Mouse (Mus musculus) hindbrain, embryonic 13.5 days (tissue): ENCODE data around the gene Btbd35f12. TPM values are rescaled to one million over a fixed set of nuclear protein-coding genes. Genes with fewer than 3 reads are reported as not detected.
"Not testable (repeated sequence)": the region's sequence is repeated elsewhere in the genome, so short reads cannot be mapped to it uniquely, and the experiment has no call there.

ENCODE experiments used
- ATAC-seq: fragments of 200-750 bp; cut with Nextera tagmentation; 2 replicates; pipeline ENCODE4 v1.8.0; 2017; ENCODE audit warnings: moderate TSS enrichment; ENCODE audit not compliant: low FRiP score
- H3K27ac ChIP-seq: fragments of 300-500 bp; sonication (generic); 2 replicates; pipeline ENCODE4 v1.5.1; 2015; ENCODE audit warnings: inconsistent platforms, mild to moderate bottlenecking, moderate library complexity
- H3K27me3 ChIP-seq: fragments of 300-500 bp; sonication (generic); 2 replicates; pipeline ENCODE4 v1.6.1; 2015; ENCODE audit warnings: mild to moderate bottlenecking, inconsistent platforms
- H3K36me3 ChIP-seq: fragments of 300-500 bp; sonication (generic); 2 replicates; pipeline ENCODE4 v1.6.1; 2015; ENCODE audit warnings: mild to moderate bottlenecking, inconsistent platforms
- H3K4me1 ChIP-seq: fragments of 300-500 bp; sonication (generic); replicated peaks from 2 replicates; pipeline ENCODE4 v1.6.1; 2015; ENCODE audit warnings: inconsistent platforms
- H3K4me2 ChIP-seq: fragments of 300-500 bp; sonication (generic); 2 replicates; pipeline ENCODE4 v1.6.1; 2015; ENCODE audit warnings: inconsistent platforms, mild to moderate bottlenecking, moderate library complexity
- H3K4me3 ChIP-seq: fragments of 300-500 bp; sonication (generic); 2 replicates; pipeline ENCODE4 v1.5.1; 2015; ENCODE audit warnings: mild to moderate bottlenecking, inconsistent platforms
- H3K9ac ChIP-seq: fragments of 300-500 bp; sonication (generic); 2 replicates; pipeline ENCODE4 v1.6.1; 2015; ENCODE audit warnings: mild to moderate bottlenecking, inconsistent platforms
- H3K9me3 ChIP-seq: fragments of 300-500 bp; sonication (generic); 2 replicates; pipeline ENCODE4 v1.6.1; 2016; ENCODE audit warnings: inconsistent platforms
- WGBS: fragments of 180-500 bp; shearing (Covaris S2); methylation state at CpG from one replicate; pipeline ENCODE4 v1.1.7; 2015; 5-methylcytosine and 5-hydroxymethylcytosine counted together
- polyA plus RNA-seq: library from polyadenylated mRNA; unstranded; fragments of >200 nt; fragmentation: Nextera tagmentation; extraction: Ambion mirVana; gene quantifications from 2 replicates; pipeline ENCODE4 v1.2.1, GENCODE M21; 2015

Gene Btbd35f12
- polyA plus RNA-seq = not detected in 2 replicates

DNA sequence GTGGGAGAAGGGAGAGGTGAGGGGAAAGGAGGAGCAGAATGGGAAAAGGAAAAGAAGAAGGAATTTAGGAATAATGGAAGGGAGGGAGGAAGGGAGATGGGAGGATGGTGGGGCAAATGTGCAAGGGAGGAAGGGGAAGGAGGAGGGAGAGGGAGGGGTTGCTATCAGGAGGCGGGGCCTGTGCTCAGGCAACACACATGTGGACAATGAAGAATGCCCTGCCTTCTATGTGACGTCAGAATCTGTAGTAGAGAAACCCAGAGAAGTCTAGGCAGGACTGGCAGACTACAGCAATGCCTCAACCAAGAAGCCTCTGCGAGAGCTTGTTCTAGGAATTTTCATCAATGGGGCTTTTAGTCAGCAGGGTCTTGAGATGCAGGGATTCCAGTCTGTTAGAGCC is at the start of gene Btbd35f12:
Gene Btbd35f12, plus strand, starts transcription at position 301 of the 400 bp plus-strand sequence.
- not testable (repeated sequence) for H3K9ac ChIP-seq, H3K9me3 ChIP-seq, H3K4me1 ChIP-seq, ATAC-seq, H3K27me3 ChIP-seq, H3K4me2 ChIP-seq, H3K36me3 ChIP-seq, H3K4me3 ChIP-seq, H3K27ac ChIP-seq
- no CpG with 5 or more reads among the region's 3 CpGs for WGBS

DNA sequence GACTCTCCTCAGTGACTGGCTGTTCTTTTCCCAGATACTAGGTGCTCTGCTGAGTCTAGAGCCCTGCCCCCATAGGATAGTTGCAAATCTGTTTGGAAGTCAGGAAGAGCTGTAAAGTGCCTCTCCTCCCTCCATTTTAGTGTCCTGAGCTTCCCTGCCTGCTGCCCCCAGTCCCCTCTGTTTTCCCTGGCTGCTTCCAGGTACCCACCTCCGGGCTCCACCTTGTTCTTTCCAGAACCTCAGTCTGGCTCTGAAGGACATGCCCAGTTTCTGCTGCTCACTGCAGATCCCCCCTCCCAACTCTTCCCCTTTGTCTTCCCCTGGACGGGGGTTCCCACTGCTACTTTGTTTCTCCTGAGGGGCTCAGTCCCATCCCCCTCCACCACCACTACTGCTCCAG is 40.1 kb downstream of the Btbd35f12 start:
- H3K4me3 ChIP-seq, ATAC-seq, H3K4me1 ChIP-seq, H3K27me3 ChIP-seq, H3K9ac ChIP-seq, H3K27ac ChIP-seq, H3K4me2 ChIP-seq, H3K36me3 ChIP-seq, H3K9me3 ChIP-seq: not testable (repeated sequence)
- 73% methylated on average over 2 of the region's 2 CpGs for WGBS

Other genes starting within 250 kb of the Btbd35f12 start
- not detected in 2 replicates for gene Spin2-ps6, start 78.5 kb upstream of the Btbd35f12 start, polyA plus RNA-seq